Mouse (Mus musculus) gastrocnemius, postnatal 14 days (tissue): ENCODE results near the gene Ddb2. TPM values are rescaled to one million over a fixed set of nuclear protein-coding genes. Genes with fewer than 3 reads are reported as not detected.

Source experiments
- DNase-seq: peaks from one replicate; pipeline ENCODE4 v3.0.0; 2021; ENCODE audit warnings: mixed read lengths
- intact Hi-C: fragments of 180-260 bp; cut with DNase I; formaldehyde crosslinking; loops from one replicate; pipeline ENCODE4 v1.15.1; 2025; ENCODE audit warnings: low total_unique reads
- total RNA-seq, 2 experiments: library from RNA; stranded (reverse); gene quantifications; 2 replicates each; pipeline ENCODE4 v1.2.3; 2021

Gene Ddb2
- total RNA-seq, 2 experiments from 2014 or later, result 3.1 to 4.1 TPM

- no peak for DNase-seq
- intact Hi-C loops, result no loop called here
Measured at GRCm38 (mm10) chr2:91198888-91199287, 37.9 kb downstream of the Ddb2 start.

- DNase-seq, result peak; percentile 32
- intact Hi-C loops, result no loop called here
Measured at GRCm38 (mm10) chr2:91196577-91197001, 40.2 kb downstream of the Ddb2 start.

GRCm38 (mm10) chr2:91194624-91195332 lies 42.0 kb downstream of the Ddb2 start:
- peak; percentile 86 for DNase-seq
- intact Hi-C loops, result loop anchor here (5.0 kb wide), 1 partner anchor 77 kb away; the partner anchor contains the start of gene Mybpc3

GRCm38 (mm10) chr2:91190501-91190900 lies 46.3 kb downstream of the Ddb2 start:
- DNase-seq, result no peak
- intact Hi-C loops, result loop anchor here (5.0 kb wide), 1 partner anchor 73 kb away; the partner anchor contains the start of gene Mybpc3

GRCm38 (mm10) chr2:91187431-91187830 lies 49.4 kb downstream of the Ddb2 start:
- no peak for DNase-seq
- intact Hi-C loops, result no loop called here

- DNase-seq, result no peak
- intact Hi-C loops, result no loop called here
Measured at GRCm38 (mm10) chr2:91186208-91186607, 50.6 kb downstream of the Ddb2 start.

- no peak for DNase-seq
- intact Hi-C loops, result no loop called here
Measured at GRCm38 (mm10) chr2:91183711-91184405, 52.9 kb downstream of the Ddb2 start, which contains the start of gene Madd. Gene Madd, minus strand, starts transcription at chr2:91183837.

- peak; percentile 88 for DNase-seq
- intact Hi-C loops, result no loop called here
Measured at GRCm38 (mm10) chr2:91183148-91183513, 53.7 kb downstream of the Ddb2 start.

- peak; percentile 53 for DNase-seq
- intact Hi-C loops, result no loop called here
Measured at GRCm38 (mm10) chr2:91182405-91183147, 54.2 kb downstream of the Ddb2 start.

GRCm38 (mm10) chr2:91182016-91182404 lies 54.8 kb downstream of the Ddb2 start:
- intact Hi-C loops, result no loop called here
- no peak for DNase-seq

GRCm38 (mm10) chr2:91180706-91181105 lies 56.1 kb downstream of the Ddb2 start:
- DNase-seq, result no peak
- intact Hi-C loops, result no loop called here

GRCm38 (mm10) chr2:91179825-91180224 lies 57.0 kb downstream of the Ddb2 start:
- intact Hi-C loops, result no loop called here
- DNase-seq, result no peak

GRCm38 (mm10) chr2:91176234-91176633 lies 60.5 kb downstream of the Ddb2 start:
- no peak for DNase-seq
- intact Hi-C loops, result no loop called here

- intact Hi-C loops, result no loop called here
- DNase-seq, result no peak
Measured at GRCm38 (mm10) chr2:91175490-91175889, 61.3 kb downstream of the Ddb2 start.

- intact Hi-C loops, result no loop called here
- DNase-seq, result no peak
Measured at GRCm38 (mm10) chr2:91169587-91170322, 67.0 kb downstream of the Ddb2 start.

- intact Hi-C loops, result no loop called here
- DNase-seq, result no peak
Measured at GRCm38 (mm10) chr2:91167629-91168028, 69.2 kb downstream of the Ddb2 start.

- no peak for DNase-seq
- intact Hi-C loops, result no loop called here
Measured at GRCm38 (mm10) chr2:91164991-91165390, 71.8 kb downstream of the Ddb2 start.

GRCm38 (mm10) chr2:91163532-91163931 lies 73.2 kb downstream of the Ddb2 start:
- DNase-seq, result no peak
- intact Hi-C loops, result no loop called here

GRCm38 (mm10) chr2:91162952-91163351 lies 73.8 kb downstream of the Ddb2 start:
- no peak for DNase-seq
- intact Hi-C loops, result no loop called here
